Mouse (Mus musculus) layer of hippocampus, postnatal 36 days (tissue): ENCODE measurements around the gene Shisa4. TPM values are rescaled to one million over a fixed set of nuclear protein-coding genes. Genes with fewer than 3 reads are reported as not detected.
A peak's percentile ranks its signal among the peaks of the same experiment; 100 is the strongest.

Experiments used
- DNase-seq, 2 experiments: peaks; one replicate each; pipeline ENCODE4 v3.0.0; 2022
- total RNA-seq, 2 experiments: library from RNA; stranded (reverse); gene quantifications; 2 replicates each; pipeline ENCODE4 v1.2.3; 2021

Shisa4 gene
- total RNA-seq, 2 experiments from 2014 or later = 112 to 121 TPM

- no peak for DNase-seq
These were observed 11.6 kb downstream of the Shisa4 start for GRCm38 (mm10) chr1:135363446-135363845.

DNA sequence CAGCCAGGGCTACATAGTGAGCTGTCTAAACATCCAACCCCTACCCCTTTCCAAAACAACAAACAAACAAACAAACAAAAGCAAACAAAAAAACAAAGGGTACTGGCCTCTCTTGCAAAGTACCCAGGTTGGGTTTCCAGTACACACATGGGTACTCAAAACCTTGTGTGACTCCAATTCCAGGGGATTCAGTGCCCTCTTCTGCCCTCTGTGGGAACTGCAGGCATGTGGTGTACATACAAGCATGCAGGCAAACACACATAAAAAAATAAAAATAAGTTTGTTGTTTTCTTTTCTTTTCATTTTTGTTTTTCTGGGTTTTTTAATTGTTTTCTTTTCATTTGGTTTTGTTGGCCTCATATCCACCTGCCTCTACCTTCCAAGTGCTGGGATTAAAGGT is 12.9 kb downstream of the Shisa4 start:
- DNase-seq = no peak

DNA sequence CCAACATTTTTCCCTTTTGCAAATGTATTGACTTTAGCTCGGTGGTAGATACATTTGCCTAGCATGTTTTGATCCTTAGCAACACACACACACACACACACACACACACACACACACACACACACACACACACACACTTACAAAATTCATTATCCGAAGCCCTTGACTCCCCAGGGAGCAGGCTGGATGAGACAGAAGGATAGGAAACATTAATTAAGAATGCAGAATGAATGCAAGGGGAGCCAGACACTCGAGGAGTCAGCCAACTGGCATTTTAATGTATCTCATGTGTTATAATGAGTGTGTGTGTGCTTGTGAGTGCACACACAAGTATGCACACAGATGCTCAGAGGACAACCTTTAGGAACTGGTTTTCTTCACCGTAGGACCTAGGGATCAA is 13.5 kb downstream of the Shisa4 start:
- no peak for DNase-seq

GRCm38 (mm10) chr1:135359071-135359470 is 16.0 kb downstream of the Shisa4 start:
- no peak for DNase-seq

- DNase-seq = no peak
These were observed 23.1 kb downstream of the Shisa4 start for GRCm38 (mm10) chr1:135351953-135352352.

DNA sequence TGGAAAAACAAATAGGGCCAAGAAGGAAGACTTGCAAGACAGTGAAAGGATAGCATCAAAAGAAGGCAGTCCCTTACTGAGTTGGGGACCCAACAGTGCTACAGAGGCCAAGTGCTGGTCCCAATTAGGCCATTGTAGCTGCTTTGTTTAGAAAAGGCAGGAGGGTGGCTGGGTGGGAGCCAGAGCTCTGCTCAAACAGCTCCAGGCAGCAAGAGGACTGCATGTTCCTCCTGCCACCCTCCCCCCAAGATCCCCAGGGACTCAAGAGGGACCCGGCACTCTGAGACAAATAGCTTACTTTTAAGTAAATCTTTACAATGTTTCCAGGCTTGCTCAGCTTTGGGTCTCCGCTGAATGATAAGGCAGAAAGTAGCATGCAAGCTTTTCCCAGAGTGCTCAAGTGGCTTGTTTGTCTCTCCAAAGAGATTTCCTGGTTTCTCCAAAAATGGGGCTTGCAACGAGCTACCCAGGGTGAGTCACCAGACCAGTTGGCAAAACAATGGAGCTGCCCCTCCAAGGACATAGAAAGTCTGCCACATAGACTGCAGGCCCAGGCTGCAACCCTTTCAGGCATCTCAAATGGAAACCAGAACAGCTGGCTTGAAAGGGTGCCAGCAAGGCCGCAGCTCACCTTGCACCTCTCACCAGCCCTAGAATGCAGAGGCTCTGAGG is 27.4 kb downstream of the Shisa4 start:
- DNase-seq = peak in 1 of 2 experiments; percentile 40

GRCm38 (mm10) chr1:135346891-135347290 is 28.1 kb downstream of the Shisa4 start:
- DNase-seq = no peak

DNA sequence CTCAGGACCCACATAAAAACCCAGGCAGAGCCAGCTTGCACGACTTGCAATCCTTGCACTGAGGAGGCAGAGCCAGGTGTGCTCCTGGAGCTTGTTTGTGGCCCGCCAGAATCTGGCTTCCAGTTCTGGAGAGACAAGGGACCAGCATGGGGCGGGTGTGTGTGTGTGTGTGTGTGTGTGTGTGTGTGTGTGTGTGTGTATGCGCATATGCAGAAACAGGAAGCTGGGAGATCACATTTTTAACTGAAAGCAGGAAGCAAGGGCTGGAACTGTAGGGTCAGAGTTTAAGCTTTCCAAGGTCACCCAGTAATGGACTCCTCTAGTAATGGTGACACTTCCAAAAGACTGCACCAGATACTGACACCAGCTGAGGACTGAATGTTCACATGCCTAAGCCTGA is 31.0 kb downstream of the Shisa4 start:
- no peak for DNase-seq

DNA sequence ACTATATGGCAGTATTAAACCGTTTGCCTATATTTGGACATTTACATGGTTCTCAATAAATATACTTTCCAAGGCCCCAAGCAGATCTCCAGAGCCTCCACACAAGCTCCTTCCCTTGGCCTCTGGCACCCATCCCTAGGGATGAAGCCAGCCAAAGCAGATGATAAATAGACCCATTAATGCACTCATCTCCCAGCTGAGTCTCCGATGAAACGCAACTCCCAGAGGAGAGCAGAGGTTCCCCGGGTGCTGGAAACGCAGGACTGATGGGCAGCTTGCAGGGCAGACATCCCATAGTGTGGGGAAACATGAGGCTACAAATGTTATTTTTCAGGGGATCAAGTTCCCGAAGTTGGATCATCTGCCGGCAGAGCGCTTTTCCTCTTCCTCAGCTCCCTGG is 33.1 kb downstream of the Shisa4 start:
- no peak for DNase-seq

GRCm38 (mm10) chr1:135330578-135330977 is 44.5 kb downstream of the Shisa4 start:
- no peak for DNase-seq

- no peak for DNase-seq
These were observed 46.7 kb downstream of the Shisa4 start for GRCm38 (mm10) chr1:135328368-135328767.

GRCm38 (mm10) chr1:135325934-135326333 is 49.1 kb downstream of the Shisa4 start:
- DNase-seq = no peak

DNA sequence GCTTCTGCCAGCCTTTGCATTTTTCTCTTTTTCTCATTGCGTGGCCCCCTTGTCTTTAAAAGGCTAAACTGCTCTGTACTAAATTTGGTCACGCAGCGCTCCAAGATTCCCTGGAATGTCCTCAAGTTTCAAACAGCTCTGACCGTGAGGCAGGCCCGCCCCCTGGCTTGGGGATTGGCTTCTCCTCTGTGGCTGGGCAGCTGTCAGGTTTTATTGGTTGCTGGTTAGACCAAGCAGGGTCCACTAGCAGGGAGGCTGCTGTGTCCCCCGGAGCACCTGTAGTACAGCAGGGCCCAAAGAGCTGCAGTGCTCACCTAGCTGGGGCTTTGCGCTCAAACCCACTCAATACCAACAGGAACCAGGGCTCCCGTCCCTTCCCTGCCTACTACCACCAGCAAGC is 50.5 kb downstream of the Shisa4 start, which contains the start of gene Lmod1:
Gene Lmod1 (plus strand): TSS at position 237 of the 400 bp plus-strand sequence.
- no peak for DNase-seq

DNA sequence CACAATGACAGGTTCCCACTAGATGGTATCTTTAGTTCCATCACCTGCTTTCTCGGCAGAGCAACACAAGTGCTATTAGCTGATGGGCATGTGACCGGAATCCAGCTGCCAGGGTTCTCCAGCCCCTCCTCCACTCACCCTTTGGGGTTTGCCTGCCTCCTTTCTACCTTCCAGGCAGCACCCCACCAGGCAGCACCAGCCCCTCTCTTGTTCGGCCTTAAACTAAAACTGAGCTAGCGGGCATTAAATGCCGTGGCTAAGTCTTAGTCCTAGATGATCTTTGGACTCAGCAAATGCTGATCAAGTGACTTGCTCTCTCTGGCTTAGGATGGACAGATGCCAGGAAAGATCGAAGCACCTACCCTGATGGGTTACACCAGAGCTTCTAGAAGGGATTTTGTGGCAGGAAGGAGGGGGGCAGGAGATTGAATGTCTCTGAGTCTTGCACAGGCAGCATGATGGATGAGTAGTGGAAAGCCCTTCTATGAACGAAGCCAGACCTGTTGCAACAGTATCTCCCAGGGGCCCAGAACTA is 51.6 kb downstream of the Shisa4 start:
- DNase-seq = no peak

Other genes with a start within 250 kb of the Shisa4 start
- not detected for gene Ptpn7, start 242.5 kb downstream of the Shisa4 start, total RNA-seq
- gene Arl8a, start 228.4 kb downstream of the Shisa4 start, total RNA-seq = 100 to 1,000 TPM; 251 to 253 TPM
- 100 to 1,000 TPM; 188 to 199 TPM for gene Gpr37l1, start 207.6 kb downstream of the Shisa4 start, total RNA-seq
- gene Elf3, start 116.7 kb downstream of the Shisa4 start, total RNA-seq = not detected
- 10 to 100 TPM; 54.0 to 65.4 TPM for gene Rnpep, start 91.2 kb downstream of the Shisa4 start, total RNA-seq
- gene Timm17a, start 61.5 kb downstream of the Shisa4 start, total RNA-seq = 100 to 1,000 TPM; 162 to 176 TPM
- gene Lmod1, start 50.4 kb downstream of the Shisa4 start, total RNA-seq = under 1 TPM; 0.70 to 0.91 TPM
- gene Ipo9, start 55.3 kb upstream of the Shisa4 start, total RNA-seq = 100 to 1,000 TPM; 158 to 162 TPM
- 10 to 100 TPM; 64.6 to 75.1 TPM for gene Nav1, start 232.1 kb upstream of the Shisa4 start, total RNA-seq